Mouse (Mus musculus) erythroblast, embryonic 14.5 days (primary cell): ENCODE results near the gene Slc44a5.

Experiments used
- GATA1 ChIP-seq: IDR thresholded peaks from 2 replicates; pipeline ENCODE4 v1.6.1; 2012; ENCODE audit warnings: low read length, inconsistent platforms, mixed read lengths
- TAL1 ChIP-seq: IDR thresholded peaks from 3 replicates; pipeline ENCODE4 v1.6.1; 2012; ENCODE audit warnings: low read length, inconsistent platforms, mixed read lengths

DNA sequence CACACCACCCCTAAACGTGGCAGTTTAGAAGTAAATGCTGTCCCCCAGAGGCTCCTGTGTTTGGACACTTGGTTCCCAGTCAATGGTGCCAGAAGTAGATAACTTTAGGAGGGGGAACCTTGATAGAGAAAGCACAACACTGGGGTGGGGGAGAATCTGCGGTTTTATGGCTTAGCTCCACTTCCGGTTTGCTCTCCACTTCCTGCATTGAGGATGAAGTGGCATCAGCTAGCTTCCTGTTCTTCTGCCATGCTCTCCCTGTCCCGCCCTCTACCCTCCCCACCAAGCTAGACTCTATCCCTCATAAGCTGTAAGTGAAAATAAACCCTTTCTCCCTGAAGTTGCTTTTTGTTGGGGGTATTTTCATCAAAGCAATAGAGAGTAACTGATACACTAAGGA lies 327.9 kb downstream of the Slc44a5 start:
- no peak for TF ChIP-seq GATA1
- no peak for TF ChIP-seq TAL1
